19 mouse cellular contexts compared by ENCODE assay signal in genomic region chr1:98173431-98173830, GRCm38 (mm10).
DNase-seq lines count a peak whose midpoint lies in the region; ATAC-seq and TF ChIP-seq lines count a peak whose summit lies in the region.
"Had no signal": no experiment of that assay in that cellular context is flagged by ENCODE, and none has a peak within 500 bp of the region (broad histone marks: within the 10 kb centered on the region; RNA-seq: fewer than 3 reads in every experiment).

No protein-coding gene starts in this region.

- H3K4me2 ChIP-seq in forebrain, embryonic 14.5 days (ENCODE audit: low read length): no peak overlapping the region
- no peak overlapping the region for H3K4me2 ChIP-seq in forebrain, embryonic 11.5 days (ENCODE audit: low read depth, low read length, severe bottlenecking)
- H3K4me2 ChIP-seq in hindbrain, embryonic 13.5 days: no peak overlapping the region
- no peak overlapping the region for H3K4me2 ChIP-seq in hindbrain, postnatal 0 days (ENCODE audit: low read depth, low read length)
- H3K4me2 ChIP-seq in midbrain, embryonic 15.5 days: no peak overlapping the region
- no peak overlapping the region for H3K4me2 ChIP-seq in midbrain, postnatal 0 days (ENCODE audit: low read depth, low read length, poor library complexity, severe bottlenecking)
- H3K4me2 ChIP-seq: heart, embryonic 13.5 days; intestine, embryonic 15.5 days had no signal

- ATAC-seq in forebrain, embryonic 14.5 days: peak; percentile 54; the same call in 1 of the 2 replicates
- ATAC-seq in forebrain, embryonic 11.5 days (replicated peaks; ENCODE audit: low FRiP score): no peak
- ATAC-seq in hindbrain, embryonic 13.5 days (ENCODE audit: low FRiP score): no peak
- no peak for ATAC-seq in hindbrain, postnatal 0 days
- ATAC-seq in midbrain, embryonic 15.5 days (replicated peaks): peak; percentile 32; the same call in 1 of the 2 replicates
- no peak for ATAC-seq in midbrain, postnatal 0 days (ENCODE audit: low FRiP score)
- ATAC-seq: activated CD4-positive, CD25-positive, alpha-beta regulatory T cell, adult 4 months; Patski had no signal

- TF ChIP-seq CTCF in hindbrain, postnatal 0 days (IDR thresholded peaks at IDR 0.05; ENCODE audit: low read depth): no peak
- TF ChIP-seq CTCF in midbrain, postnatal 0 days (IDR thresholded peaks at IDR 0.05): no peak

- no peak overlapping the region for H3K27ac ChIP-seq in forebrain, embryonic 14.5 days (ENCODE audit: low read depth, low read length)
- H3K27ac ChIP-seq in forebrain, embryonic 11.5 days (ENCODE audit: low read depth, low read length): no peak overlapping the region
- 0 out of 2 replicates have a peak overlapping the region, but pooled peaks have one; percentile 9 for H3K27ac ChIP-seq in hindbrain, embryonic 13.5 days
- no peak overlapping the region for H3K27ac ChIP-seq in hindbrain, postnatal 0 days
- H3K27ac ChIP-seq in midbrain, embryonic 15.5 days: no peak overlapping the region; the same call in 1 of the 2 replicates
- no peak overlapping the region for H3K27ac ChIP-seq in midbrain, postnatal 0 days (ENCODE audit: low read depth, low read length)
- H3K27ac ChIP-seq: heart, embryonic 13.5 days had no signal

- H3K4me3 ChIP-seq in forebrain, embryonic 14.5 days (ENCODE audit: low read depth, low read length): no peak overlapping the region
- H3K4me3 ChIP-seq in forebrain, embryonic 11.5 days (ENCODE audit: low read depth, low read length): no peak overlapping the region
- H3K4me3 ChIP-seq in hindbrain, embryonic 13.5 days: no peak overlapping the region
- no peak overlapping the region for H3K4me3 ChIP-seq in hindbrain, postnatal 0 days (ENCODE audit: low read length)
- no peak overlapping the region for H3K4me3 ChIP-seq in midbrain, embryonic 15.5 days
- H3K4me3 ChIP-seq in midbrain, postnatal 0 days (ENCODE audit: low read depth, low read length): no peak overlapping the region
- H3K4me3 ChIP-seq: embryonic facial prominence, embryonic 13.5 days; heart, embryonic 13.5 days; intestine, embryonic 15.5 days had no signal

- H3K9ac ChIP-seq in forebrain, embryonic 14.5 days (ENCODE audit: low read length): no peak overlapping the region
- H3K9ac ChIP-seq in forebrain, embryonic 11.5 days (ENCODE audit: low read length): no peak overlapping the region
- H3K9ac ChIP-seq in hindbrain, embryonic 13.5 days: no peak overlapping the region
- no peak overlapping the region for H3K9ac ChIP-seq in hindbrain, postnatal 0 days (replicated peaks; ENCODE audit: low read length)
- H3K9ac ChIP-seq in midbrain, embryonic 15.5 days: no peak overlapping the region
- H3K9ac ChIP-seq in midbrain, postnatal 0 days (replicated peaks; ENCODE audit: low read length, poor library complexity, severe bottlenecking): no peak overlapping the region
- H3K9ac ChIP-seq: embryonic facial prominence, embryonic 13.5 days; heart, embryonic 13.5 days; intestine, embryonic 15.5 days had no signal

- WGBS in forebrain, embryonic 14.5 days: 41% methylated on average over 2 of the region's 2 CpGs
- WGBS in forebrain, embryonic 11.5 days: 62% methylated on average over 2 of the region's 2 CpGs
- WGBS in hindbrain, embryonic 13.5 days: 62% methylated on average over 2 of the region's 2 CpGs
- WGBS in hindbrain, postnatal 0 days: 56% methylated on average over 2 of the region's 2 CpGs
- 56% methylated on average over 2 of the region's 2 CpGs for WGBS in midbrain, embryonic 15.5 days
- WGBS in midbrain, postnatal 0 days: 57% methylated on average over 2 of the region's 2 CpGs

- H3K27me3 ChIP-seq in forebrain, embryonic 14.5 days (replicated peaks; ENCODE audit: control insufficient read depth, insufficient read depth, low read length): no peaks in the 10 kb centered on the region
- H3K27me3 ChIP-seq in forebrain, embryonic 11.5 days (ENCODE audit: control insufficient read depth, insufficient read depth, low read length): no peaks in the 10 kb centered on the region
- no peaks in the 10 kb centered on the region for H3K27me3 ChIP-seq in hindbrain, embryonic 13.5 days
- H3K27me3 ChIP-seq in hindbrain, postnatal 0 days (ENCODE audit: insufficient read depth, low read length): no peaks in the 10 kb centered on the region
- no peaks in the 10 kb centered on the region for H3K27me3 ChIP-seq in midbrain, embryonic 15.5 days (replicated peaks)
- H3K27me3 ChIP-seq in midbrain, postnatal 0 days (ENCODE audit: insufficient read depth, low read length): no peaks in the 10 kb centered on the region
- H3K27me3 ChIP-seq: CH12.LX; embryonic facial prominence, embryonic 13.5 days; heart, embryonic 13.5 days; intestine, embryonic 15.5 days; Patski had no signal

- no peaks in the 10 kb centered on the region for H3K4me1 ChIP-seq in forebrain, embryonic 14.5 days (ENCODE audit: control insufficient read depth, insufficient read depth, low read length)
- no peaks in the 10 kb centered on the region for H3K4me1 ChIP-seq in forebrain, embryonic 11.5 days (replicated peaks; ENCODE audit: control insufficient read depth, insufficient read depth, low read length)
- peaks cover 16% of the 10 kb centered on the region for H3K4me1 ChIP-seq in hindbrain, embryonic 13.5 days (replicated peaks)
- H3K4me1 ChIP-seq in hindbrain, postnatal 0 days (ENCODE audit: insufficient read depth, low read length): no peaks in the 10 kb centered on the region
- peaks cover 16% of the 10 kb centered on the region for H3K4me1 ChIP-seq in midbrain, embryonic 15.5 days
- H3K4me1 ChIP-seq in midbrain, postnatal 0 days (ENCODE audit: insufficient read depth, low read length): no peaks in the 10 kb centered on the region
- H3K4me1 ChIP-seq: heart, embryonic 13.5 days; intestine, embryonic 15.5 days had no signal

- no peaks in the 10 kb centered on the region for H3K9me3 ChIP-seq in forebrain, embryonic 14.5 days (replicated peaks; ENCODE audit: control insufficient read depth, low read length)
- no peaks in the 10 kb centered on the region for H3K9me3 ChIP-seq in forebrain, embryonic 11.5 days (ENCODE audit: control insufficient read depth, low read length)
- H3K9me3 ChIP-seq in hindbrain, embryonic 13.5 days: no peaks in the 10 kb centered on the region
- no peaks in the 10 kb centered on the region for H3K9me3 ChIP-seq in hindbrain, postnatal 0 days (ENCODE audit: low read length)
- no peaks in the 10 kb centered on the region for H3K9me3 ChIP-seq in midbrain, embryonic 15.5 days
- no peaks in the 10 kb centered on the region for H3K9me3 ChIP-seq in midbrain, postnatal 0 days (ENCODE audit: low read length)
- H3K9me3 ChIP-seq: embryonic facial prominence, embryonic 13.5 days; heart, embryonic 13.5 days; intestine, embryonic 15.5 days had no signal

- no peak for DNase-seq in forebrain, embryonic 14.5 days (ENCODE audit: low spot score)
- DNase-seq in forebrain, embryonic 11.5 days (ENCODE audit: low spot score): no peak
- DNase-seq in hindbrain, postnatal 0 days (ENCODE audit: low spot score): no peak
- no peak for DNase-seq in midbrain, postnatal 0 days (ENCODE audit: low spot score)
- DNase-seq: adrenal gland, postnatal 14 days; cerebellum, adult 11-12 months; cerebellum, adult 9-10 months; cerebellum, postnatal 25 days; gastrocnemius, postnatal 36 days; heart, adult 11 months; heart, postnatal 36 days had no signal

- no peaks in the 10 kb centered on the region for H3K36me3 ChIP-seq in forebrain, embryonic 14.5 days (ENCODE audit: control insufficient read depth, insufficient read depth, low read length)
- H3K36me3 ChIP-seq in forebrain, embryonic 11.5 days (ENCODE audit: control insufficient read depth, insufficient read depth, low read length): no peaks in the 10 kb centered on the region
- no peaks in the 10 kb centered on the region for H3K36me3 ChIP-seq in hindbrain, embryonic 13.5 days
- H3K36me3 ChIP-seq in hindbrain, postnatal 0 days (ENCODE audit: insufficient read depth, low read length): no peaks in the 10 kb centered on the region
- H3K36me3 ChIP-seq in midbrain, embryonic 15.5 days (replicated peaks): no peaks in the 10 kb centered on the region
- H3K36me3 ChIP-seq in midbrain, postnatal 0 days (ENCODE audit: insufficient read depth, low read length): no peaks in the 10 kb centered on the region
- H3K36me3 ChIP-seq: embryonic facial prominence, embryonic 13.5 days; heart, embryonic 13.5 days; intestine, embryonic 15.5 days had no signal

Comparison
In these comparisons a context has a peak if more than half of its experiments do, and no peak if none do; other contexts are left out.
1. ATAC-seq: peak in forebrain, embryonic 14.5 days (single experiment) and midbrain, embryonic 15.5 days (single experiment); none in forebrain, embryonic 11.5 days (single experiment), hindbrain, embryonic 13.5 days (single experiment), hindbrain, postnatal 0 days (single experiment) and midbrain, postnatal 0 days (single experiment).